Mouse (Mus musculus) C2C12 (cell line): ENCODE measurements at regions not wholly inside any gene's neighbourhood (a gene's known extent, or its start where the extent isn't known, plus 50 kb on each side); places are given as distances from the start of the nearest gene placed in this dataset.

Experiments
- CTCF ChIP-seq: IDR thresholded peaks from one replicate; pipeline ENCODE4 v1.5.1; 2011; ENCODE audit not compliant: control insufficient read depth, insufficient read depth, insufficient read length
- MYOG ChIP-seq: IDR thresholded peaks from one replicate; pipeline ENCODE4 v1.6.1; 2011; ENCODE audit not compliant: control insufficient read depth, insufficient read length; ENCODE audit errors: extremely low read depth

DNA sequence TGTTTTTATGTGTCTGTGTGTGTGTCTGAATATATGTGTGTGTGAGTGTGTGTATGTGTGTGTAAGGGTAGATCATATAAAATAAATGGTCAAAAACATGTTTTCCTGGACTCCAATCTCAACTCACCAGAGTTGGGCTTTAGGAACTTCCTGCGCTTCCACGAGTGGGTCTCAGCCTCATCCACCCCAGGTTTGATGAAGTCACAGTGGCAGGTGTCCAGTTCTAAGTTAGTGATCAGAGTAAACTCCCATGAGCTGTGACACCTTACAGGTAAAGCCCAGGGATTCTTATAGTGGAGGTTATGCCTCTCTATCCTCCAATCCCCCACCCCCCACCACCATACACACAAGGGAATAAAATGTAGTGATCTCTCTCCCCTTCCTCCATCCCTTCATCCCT is 152.6 kb downstream of the Fndc1 start:
- TF ChIP-seq CTCF: no peak
- no peak for TF ChIP-seq MYOG
